Mouse (Mus musculus) A20 (cell line): ENCODE results near the gene Ninl.
A peak's percentile ranks its signal among the peaks of the same experiment; 100 is the strongest.

Experiments used
- DNase-seq: peaks from one replicate; pipeline ENCODE4 v3.0.0-alpha.2; 2011; ENCODE audit warnings: low read depth, low spot score

Ninl gene

GRCm38 (mm10) chr2:150904936-150905450, 134.2 kb downstream of the Ninl start, which contains the start of gene Gins1:
Gene Gins1 (plus strand): TSS chr2:150905400.
- DNase-seq, result no peak

GRCm38 (mm10) chr2:150904272-150904935, 134.8 kb downstream of the Ninl start, which contains the start of gene Abhd12:
Gene Abhd12 (minus strand): TSS chr2:150904741.
- DNase-seq, result peak; percentile 99

GRCm38 (mm10) chr2:150902347-150902746, 136.8 kb downstream of the Ninl start:
- no peak for DNase-seq

GRCm38 (mm10) chr2:150900341-150900740, 138.8 kb downstream of the Ninl start:
- no peak for DNase-seq

- DNase-seq, result no peak
These were observed 143.4 kb downstream of the Ninl start for GRCm38 (mm10) chr2:150895691-150896252.

GRCm38 (mm10) chr2:150894617-150895267, 144.4 kb downstream of the Ninl start:
- no peak for DNase-seq

GRCm38 (mm10) chr2:150887370-150887769, 151.8 kb downstream of the Ninl start:
- DNase-seq, result no peak

- DNase-seq, result no peak
These were observed 152.9 kb downstream of the Ninl start for GRCm38 (mm10) chr2:150886315-150886714.

- no peak for DNase-seq
These were observed 153.4 kb downstream of the Ninl start for GRCm38 (mm10) chr2:150885814-150886213.

- DNase-seq, result no peak
These were observed 154.4 kb downstream of the Ninl start for GRCm38 (mm10) chr2:150884779-150885110.
